Mouse (Mus musculus): ENCODE results near the gene Mrps16. TPM values are rescaled to one million over a fixed set of nuclear protein-coding genes. Genes with fewer than 3 reads are reported as not detected.

The Mrps16 gene
- polyA plus RNA-seq, 1 experiment from 2014 or later, result 62.8 TPM

- H3K27me3 ChIP-seq (ENCODE audit: control insufficient read depth, insufficient read depth, low read length), result no peaks in the 10 kb centered on the region
- 53% methylated on average over 1 of the region's 1 CpGs for WGBS
- no peak overlapping the region for H3K4me3 ChIP-seq (replicated peaks; ENCODE audit: low read depth, low read length)
- no peaks in the 10 kb centered on the region for H3K4me1 ChIP-seq (ENCODE audit: control insufficient read depth, insufficient read depth, low read length)
- DNase-seq (peak; percentile 40), ATAC-seq (ENCODE audit: low FRiP score, low TSS enrichment) (no peak)
- no peak overlapping the region for H3K4me2 ChIP-seq (ENCODE audit: low read length)
- H3K9me3 ChIP-seq (ENCODE audit: control insufficient read depth, low read length), result no peaks in the 10 kb centered on the region
- H3K36me3 ChIP-seq (ENCODE audit: control insufficient read depth, insufficient read depth, low read length), result no peaks in the 10 kb centered on the region
- H3K27ac ChIP-seq (replicated peaks; ENCODE audit: low read depth, low read length), result no peak overlapping the region
- H3K9ac ChIP-seq (replicated peaks; ENCODE audit: low read length), result no peak overlapping the region
Measured at GRCm38 (mm10) chr14:20400071-20400470, 6.6 kb upstream of the Mrps16 start.

- Histone ChIP-seq H3K4me1 (ENCODE audit: control insufficient read depth, insufficient read depth, low read length) (no peaks in the 10 kb centered on the region), H3K9ac (replicated peaks; ENCODE audit: low read length) (no peak overlapping the region), H3K27ac (replicated peaks; ENCODE audit: low read depth, low read length) (no peak overlapping the region), H3K9me3 (ENCODE audit: control insufficient read depth, low read length) (no peaks in the 10 kb centered on the region), H3K4me2 (ENCODE audit: low read length) (no peak overlapping the region), H3K27me3 (ENCODE audit: control insufficient read depth, insufficient read depth, low read length) (no peaks in the 10 kb centered on the region), H3K36me3 (ENCODE audit: control insufficient read depth, insufficient read depth, low read length) (no peaks in the 10 kb centered on the region), H3K4me3 (replicated peaks; ENCODE audit: low read depth, low read length) (no peak overlapping the region)
- DNase-seq, result peak; percentile 20
- ATAC-seq (ENCODE audit: low FRiP score, low TSS enrichment), result no peak
- WGBS, result 50% methylated on average over 4 of the region's 4 CpGs
Measured at GRCm38 (mm10) chr14:20398864-20399263, 5.4 kb upstream of the Mrps16 start.

- no peak for ATAC-seq (ENCODE audit: low FRiP score, low TSS enrichment)
- Histone ChIP-seq H3K36me3 (ENCODE audit: control insufficient read depth, insufficient read depth, low read length) (no peaks in the 10 kb centered on the region), H3K4me1 (ENCODE audit: control insufficient read depth, insufficient read depth, low read length) (no peaks in the 10 kb centered on the region), H3K9ac (replicated peaks; ENCODE audit: low read length) (no peak overlapping the region), H3K4me3 (replicated peaks; ENCODE audit: low read depth, low read length) (no peak overlapping the region), H3K9me3 (ENCODE audit: control insufficient read depth, low read length) (no peaks in the 10 kb centered on the region), H3K27me3 (ENCODE audit: control insufficient read depth, insufficient read depth, low read length) (no peaks in the 10 kb centered on the region), H3K4me2 (ENCODE audit: low read length) (no peak overlapping the region), H3K27ac (replicated peaks; ENCODE audit: low read depth, low read length) (no peak overlapping the region)
- DNase-seq, result no peak
- 83% methylated on average over 9 of the region's 9 CpGs for WGBS
Measured at GRCm38 (mm10) chr14:20397220-20397619, 3.8 kb upstream of the Mrps16 start.

- WGBS, result 87% methylated on average over 3 of the region's 4 CpGs
- Histone ChIP-seq H3K9me3 (ENCODE audit: control insufficient read depth, low read length) (no peaks in the 10 kb centered on the region), H3K27me3 (ENCODE audit: control insufficient read depth, insufficient read depth, low read length) (no peaks in the 10 kb centered on the region), H3K4me2 (ENCODE audit: low read length) (no peak overlapping the region), H3K36me3 (ENCODE audit: control insufficient read depth, insufficient read depth, low read length) (peaks cover 7% of the 10 kb centered on the region), H3K4me3 (replicated peaks; ENCODE audit: low read depth, low read length) (no peak overlapping the region), H3K27ac (replicated peaks; ENCODE audit: low read depth, low read length) (no peak overlapping the region), H3K9ac (replicated peaks; ENCODE audit: low read length) (no peak overlapping the region), H3K4me1 (ENCODE audit: control insufficient read depth, insufficient read depth, low read length) (peaks cover 13% of the 10 kb centered on the region)
- DNase-seq (no peak), ATAC-seq (ENCODE audit: low FRiP score, low TSS enrichment) (no peak)
Measured at GRCm38 (mm10) chr14:20392326-20392725, 1.1 kb downstream of the Mrps16 start.

- ATAC-seq (ENCODE audit: low FRiP score, low TSS enrichment), result no peak
Measured at GRCm38 (mm10) chr14:20389446-20390079, 3.9 kb downstream of the Mrps16 start.

GRCm38 (mm10) chr14:20388441-20389129 is 4.8 kb downstream of the Mrps16 start, which contains the start of gene Dnajc9:
Gene Dnajc9 (minus strand): TSS chr14:20388910.
- peak within 1 kb of the TSS; percentile 74 for H3K4me3 ChIP-seq (replicated peaks; ENCODE audit: low read depth, low read length)
- no peaks in the 10 kb centered on the region for H3K27me3 ChIP-seq (ENCODE audit: control insufficient read depth, insufficient read depth, low read length)
- DNase-seq, result peak; percentile 96
- H3K4me2 ChIP-seq (ENCODE audit: low read length), result peak within 1 kb of the TSS; percentile 78
- WGBS, result under 1% methylated on average over 59 of the region's 59 CpGs
- peak within 1 kb of the TSS; percentile 81 for H3K27ac ChIP-seq (replicated peaks; ENCODE audit: low read depth, low read length)
- no peaks in the 10 kb centered on the region for H3K9me3 ChIP-seq (ENCODE audit: control insufficient read depth, low read length)
- ATAC-seq (ENCODE audit: low FRiP score, low TSS enrichment), result peak; percentile 71
- H3K4me1 ChIP-seq (ENCODE audit: control insufficient read depth, insufficient read depth, low read length), result peaks cover 21% of the 10 kb centered on the region
- H3K36me3 ChIP-seq (ENCODE audit: control insufficient read depth, insufficient read depth, low read length), result peaks cover 33% of the 10 kb centered on the region
- peak within 1 kb of the TSS; percentile 71 for H3K9ac ChIP-seq (replicated peaks; ENCODE audit: low read length)

More at GRCm38 (mm10) chr14:20389446-20390079, 3.9 kb downstream of the Mrps16 start:
- WGBS, result 88% methylated on average over 8 of the region's 8 CpGs
- Histone ChIP-seq H3K4me2 (ENCODE audit: low read length) (peak overlapping the region; percentile 78), H3K27ac (replicated peaks; ENCODE audit: low read depth, low read length) (no peak overlapping the region), H3K27me3 (ENCODE audit: control insufficient read depth, insufficient read depth, low read length) (no peaks in the 10 kb centered on the region), H3K4me1 (ENCODE audit: control insufficient read depth, insufficient read depth, low read length) (peaks cover 21% of the 10 kb centered on the region), H3K36me3 (ENCODE audit: control insufficient read depth, insufficient read depth, low read length) (peaks cover 23% of the 10 kb centered on the region), H3K9me3 (ENCODE audit: control insufficient read depth, low read length) (no peaks in the 10 kb centered on the region), H3K9ac (replicated peaks; ENCODE audit: low read length) (no peak overlapping the region), H3K4me3 (replicated peaks; ENCODE audit: low read depth, low read length) (peak overlapping the region; percentile 74)
- DNase-seq, result no peak

- Histone ChIP-seq H3K4me2 (ENCODE audit: low read length) (no peak overlapping the region), H3K36me3 (ENCODE audit: control insufficient read depth, insufficient read depth, low read length) (peaks cover 78% of the 10 kb centered on the region), H3K27ac (replicated peaks; ENCODE audit: low read depth, low read length) (no peak overlapping the region), H3K4me3 (replicated peaks; ENCODE audit: low read depth, low read length) (no peak overlapping the region), H3K27me3 (ENCODE audit: control insufficient read depth, insufficient read depth, low read length) (no peaks in the 10 kb centered on the region), H3K9ac (replicated peaks; ENCODE audit: low read length) (no peak overlapping the region), H3K4me1 (ENCODE audit: control insufficient read depth, insufficient read depth, low read length) (no peaks in the 10 kb centered on the region), H3K9me3 (ENCODE audit: control insufficient read depth, low read length) (no peaks in the 10 kb centered on the region)
- ATAC-seq (ENCODE audit: low FRiP score, low TSS enrichment) (no peak), DNase-seq (no peak)
- 96% methylated on average over 9 of the region's 9 CpGs for WGBS
Measured at GRCm38 (mm10) chr14:20379753-20380430, 13.5 kb downstream of the Mrps16 start.

GRCm38 (mm10) chr14:20379087-20379640 is 14.3 kb downstream of the Mrps16 start:
- Histone ChIP-seq H3K36me3 (ENCODE audit: control insufficient read depth, insufficient read depth, low read length) (peaks cover 79% of the 10 kb centered on the region), H3K27ac (replicated peaks; ENCODE audit: low read depth, low read length) (no peak overlapping the region), H3K4me3 (replicated peaks; ENCODE audit: low read depth, low read length) (no peak overlapping the region), H3K9me3 (ENCODE audit: control insufficient read depth, low read length) (no peaks in the 10 kb centered on the region), H3K4me2 (ENCODE audit: low read length) (no peak overlapping the region), H3K9ac (replicated peaks; ENCODE audit: low read length) (no peak overlapping the region), H3K4me1 (ENCODE audit: control insufficient read depth, insufficient read depth, low read length) (no peaks in the 10 kb centered on the region), H3K27me3 (ENCODE audit: control insufficient read depth, insufficient read depth, low read length) (no peaks in the 10 kb centered on the region)
- WGBS, result 92% methylated on average over 5 of the region's 5 CpGs
- DNase-seq, result no peak
- ATAC-seq (ENCODE audit: low FRiP score, low TSS enrichment), result no peak
